Mouse (Mus musculus) gonadal fat pad, adult 2 months (tissue): ENCODE data around the gene Limd1. TPM values are rescaled to one million over a fixed set of nuclear protein-coding genes. Genes with fewer than 3 reads are reported as not detected.

Source experiments
- DNase-seq: peaks from one replicate; pipeline ENCODE4 v3.0.0-alpha.2; 2012; ENCODE audit warnings: low read depth
- polyA plus RNA-seq: library from polyadenylated mRNA; depleted of rRNA; stranded (reverse); fragments of >200 nt; gene quantifications from 2 replicates; pipeline ENCODE4 v1.2.3, GENCODE M21; 2012

The Limd1 gene
- polyA plus RNA-seq, 1 experiment, result 44.7 TPM

GRCm38 (mm10) chr9:123481136-123481535, 2.6 kb downstream of the Limd1 start:
- no peak for DNase-seq

- no peak for DNase-seq
Measured at GRCm38 (mm10) chr9:123483598-123483997, 5.1 kb downstream of the Limd1 start.

GRCm38 (mm10) chr9:123484830-123485229, 6.3 kb downstream of the Limd1 start:
- no peak for DNase-seq

GRCm38 (mm10) chr9:123485561-123485960, 7.1 kb downstream of the Limd1 start:
- no peak for DNase-seq

- no peak for DNase-seq
Measured at GRCm38 (mm10) chr9:123486635-123487034, 8.1 kb downstream of the Limd1 start.

- no peak for DNase-seq
Measured at GRCm38 (mm10) chr9:123489073-123489472, 10.6 kb downstream of the Limd1 start.

- no peak for DNase-seq
Measured at GRCm38 (mm10) chr9:123489727-123490343, 11.3 kb downstream of the Limd1 start.

- DNase-seq, result no peak
Measured at GRCm38 (mm10) chr9:123490930-123491329, 12.4 kb downstream of the Limd1 start.

GRCm38 (mm10) chr9:123491917-123492585, 13.5 kb downstream of the Limd1 start:
- DNase-seq, result no peak

- no peak for DNase-seq
Measured at GRCm38 (mm10) chr9:123496665-123497064, 18.2 kb downstream of the Limd1 start.

GRCm38 (mm10) chr9:123497906-123498305, 19.4 kb downstream of the Limd1 start:
- no peak for DNase-seq

GRCm38 (mm10) chr9:123500480-123500879, 22.0 kb downstream of the Limd1 start:
- DNase-seq, result no peak

GRCm38 (mm10) chr9:123503171-123503834, 24.8 kb downstream of the Limd1 start:
- DNase-seq, result no peak

GRCm38 (mm10) chr9:123504325-123504724, 25.8 kb downstream of the Limd1 start:
- DNase-seq, result no peak

GRCm38 (mm10) chr9:123505598-123505997, 27.1 kb downstream of the Limd1 start:
- DNase-seq, result no peak

- DNase-seq, result no peak
Measured at GRCm38 (mm10) chr9:123506270-123507146, 28.0 kb downstream of the Limd1 start.

GRCm38 (mm10) chr9:123507380-123507779, 28.9 kb downstream of the Limd1 start:
- DNase-seq, result no peak

- DNase-seq, result no peak
Measured at GRCm38 (mm10) chr9:123508986-123509385, 30.5 kb downstream of the Limd1 start.

- no peak for DNase-seq
Measured at GRCm38 (mm10) chr9:123509638-123510604, 31.4 kb downstream of the Limd1 start.

- no peak for DNase-seq
Measured at GRCm38 (mm10) chr9:123510926-123511325, 32.4 kb downstream of the Limd1 start.

GRCm38 (mm10) chr9:123512482-123512881, 34.0 kb downstream of the Limd1 start:
- DNase-seq, result no peak
